Mouse (Mus musculus) ovary, adult 18-20 months (tissue): ENCODE measurements around the gene Fkbp5.
"Not testable (repeated sequence)": the region's sequence is repeated elsewhere in the genome, so short reads cannot be mapped to it uniquely, and the experiment has no call there.

ENCODE experiments used
- DNase-seq: peaks from one replicate; pipeline ENCODE4 v3.0.0; 2022; ENCODE audit warnings: low spot score, mixed read lengths

Gene Fkbp5

GRCm38 (mm10) chr17:28517441-28517955 lies at the start of gene Fkbp5:
Gene Fkbp5, minus strand, starts transcription at chr17:28517527.
- peak; percentile 78 for DNase-seq

- no peak for DNase-seq
Measured at GRCm38 (mm10) chr17:28565181-28565580, 47.9 kb upstream of the Fkbp5 start.

- DNase-seq = no peak
Measured at GRCm38 (mm10) chr17:28561613-28562012, 44.3 kb upstream of the Fkbp5 start.

GRCm38 (mm10) chr17:28560598-28560997 lies 43.3 kb upstream of the Fkbp5 start, which contains the start of gene Clps:
Gene Clps, minus strand, starts transcription at chr17:28560766.
- no peak for DNase-seq

GRCm38 (mm10) chr17:28557772-28558171 lies 40.4 kb upstream of the Fkbp5 start:
- no peak for DNase-seq

GRCm38 (mm10) chr17:28556635-28557396 lies 39.5 kb upstream of the Fkbp5 start:
- DNase-seq = no peak

GRCm38 (mm10) chr17:28554021-28554420 lies 36.7 kb upstream of the Fkbp5 start:
- not testable (repeated sequence) for DNase-seq

GRCm38 (mm10) chr17:28553040-28553793 lies 35.9 kb upstream of the Fkbp5 start:
- peak; percentile 25 for DNase-seq

GRCm38 (mm10) chr17:28549111-28549510 lies 31.8 kb upstream of the Fkbp5 start, which contains the start of gene Clpsl2:
Gene Clpsl2, plus strand, starts transcription at chr17:28549411.
- no peak for DNase-seq

GRCm38 (mm10) chr17:28548550-28548949 lies 31.2 kb upstream of the Fkbp5 start:
- no peak for DNase-seq

GRCm38 (mm10) chr17:28546925-28547324 lies 29.6 kb upstream of the Fkbp5 start:
- DNase-seq = no peak

- no peak for DNase-seq
Measured at GRCm38 (mm10) chr17:28537881-28538280, 20.6 kb upstream of the Fkbp5 start.

- no peak for DNase-seq
Measured at GRCm38 (mm10) chr17:28533327-28533726, 16.0 kb upstream of the Fkbp5 start.

- DNase-seq = no peak
Measured at GRCm38 (mm10) chr17:28532557-28532956, 15.2 kb upstream of the Fkbp5 start.

- DNase-seq = no peak
Measured at GRCm38 (mm10) chr17:28531946-28532345, 14.6 kb upstream of the Fkbp5 start.

GRCm38 (mm10) chr17:28530506-28530905 lies 13.2 kb upstream of the Fkbp5 start, which contains the start of gene Armc12:
Gene Armc12, plus strand, starts transcription at chr17:28530806.
- DNase-seq = no peak

- no peak for DNase-seq
Measured at GRCm38 (mm10) chr17:28529116-28529515, 11.8 kb upstream of the Fkbp5 start.

- peak; percentile 67 for DNase-seq
Measured at GRCm38 (mm10) chr17:28528043-28528351, 10.7 kb upstream of the Fkbp5 start.

- peak; percentile 77 for DNase-seq
Measured at GRCm38 (mm10) chr17:28527184-28528042, 10.1 kb upstream of the Fkbp5 start.

- no peak for DNase-seq
Measured at GRCm38 (mm10) chr17:28524831-28525430, 7.6 kb upstream of the Fkbp5 start.

- no peak for DNase-seq
Measured at GRCm38 (mm10) chr17:28524009-28524695, 6.8 kb upstream of the Fkbp5 start.
